Mouse (Mus musculus) C2C12 (cell line): ENCODE data around the gene Soat1. TPM values are rescaled to one million over a fixed set of nuclear protein-coding genes. Genes with fewer than 3 reads are reported as not detected.

ENCODE experiments used
- H3K27me3 ChIP-seq: one replicate; pipeline ENCODE4 v1.6.1; 2011; ENCODE audit not compliant: control insufficient read depth, insufficient read depth, insufficient read length
- H3K36me3 ChIP-seq: one replicate; pipeline ENCODE4 v1.6.1; 2011; ENCODE audit not compliant: control insufficient read depth, insufficient read depth
- H3K4me3 ChIP-seq: one replicate; pipeline ENCODE4 v1.5.1; 2011; ENCODE audit warnings: mild to moderate bottlenecking, control low read depth; ENCODE audit not compliant: poor library complexity, insufficient read depth, severe bottlenecking
- H3K79me2 ChIP-seq: one replicate; pipeline ENCODE4 v1.6.1; 2011; ENCODE audit not compliant: control insufficient read depth, insufficient read depth
- H3K79me3 ChIP-seq: one replicate; pipeline ENCODE4 v1.6.1; 2011; ENCODE audit warnings: low read depth, control low read depth
- H3ac ChIP-seq: one replicate; pipeline ENCODE3; 2011; ENCODE audit warnings: low read depth; ENCODE audit not compliant: control insufficient read depth, insufficient read length
- CEBPB ChIP-seq: IDR thresholded peaks from one replicate; pipeline ENCODE4 v1.6.1; 2011; ENCODE audit warnings: low read depth, mild to moderate bottlenecking, control low read depth, moderate library complexity
- CTCF ChIP-seq: IDR thresholded peaks from one replicate; pipeline ENCODE4 v1.5.1; 2011; ENCODE audit not compliant: control insufficient read depth, insufficient read depth, insufficient read length
- FOSL1 ChIP-seq: IDR thresholded peaks from one replicate; pipeline ENCODE4 v1.8.0; 2011; ENCODE audit warnings: mild to moderate bottlenecking, low read length; ENCODE audit not compliant: poor library complexity, insufficient read depth, severe bottlenecking
- MAX ChIP-seq: IDR thresholded peaks from one replicate; pipeline ENCODE4 v1.6.1; 2011; ENCODE audit warnings: mild to moderate bottlenecking, control low read depth
- MYOD1 ChIP-seq: IDR thresholded peaks from one replicate; pipeline ENCODE4 v1.6.1; 2011; ENCODE audit warnings: low read depth; ENCODE audit not compliant: control insufficient read depth, insufficient read length
- MYOG ChIP-seq: IDR thresholded peaks from one replicate; pipeline ENCODE4 v1.6.1; 2011; ENCODE audit not compliant: control insufficient read depth, insufficient read length; ENCODE audit errors: extremely low read depth
- USF1 ChIP-seq: IDR thresholded peaks from one replicate; pipeline ENCODE4 v1.6.1; 2011; ENCODE audit warnings: low read depth, mild to moderate bottlenecking, control low read depth, moderate library complexity
- polyA plus RNA-seq: library from polyadenylated mRNA; unstranded; fragments of >200 nt; fragmentation: generic; extraction: Trizol; gene quantifications from one replicate; pipeline ENCODE4 v1.2.1, GENCODE M21; 2012; ENCODE audit warnings: missing spikeins

Soat1 gene
- polyA plus RNA-seq, 1 experiment = 72.5 TPM

- no peaks in the 10 kb centered on the region for H3K79me3 ChIP-seq
- TF ChIP-seq FOSL1 = no peak
- TF ChIP-seq MYOD1 = no peak
- H3ac ChIP-seq = no peak overlapping the region
- H3K79me2 ChIP-seq = no peaks in the 10 kb centered on the region
- no peak overlapping the region for H3K4me3 ChIP-seq
- no peaks in the 10 kb centered on the region for H3K27me3 ChIP-seq
- H3K36me3 ChIP-seq = no peaks in the 10 kb centered on the region
Measured at GRCm38 (mm10) chr1:156487498-156487897, 13.4 kb upstream of the Soat1 start.

- Histone ChIP-seq H3K4me3 (no peak overlapping the region), H3K79me2 (no peaks in the 10 kb centered on the region), H3K79me3 (no peaks in the 10 kb centered on the region), H3K36me3 (no peaks in the 10 kb centered on the region), H3K27me3 (no peaks in the 10 kb centered on the region), H3ac (no peak overlapping the region)
- no peak for TF ChIP-seq MAX
- TF ChIP-seq CEBPB = no peak
- TF ChIP-seq CTCF = no peak
- no peak for TF ChIP-seq MYOD1
- TF ChIP-seq FOSL1 = no peak
- TF ChIP-seq MYOG = no peak
- no peak for TF ChIP-seq USF1
Measured at GRCm38 (mm10) chr1:156481826-156482225, 7.7 kb upstream of the Soat1 start.

- Histone ChIP-seq H3K79me3 (peaks cover 13% of the 10 kb centered on the region), H3K79me2 (peaks cover 26% of the 10 kb centered on the region), H3K4me3 (no peak overlapping the region), H3K27me3 (no peaks in the 10 kb centered on the region), H3K36me3 (peaks cover 9% of the 10 kb centered on the region), H3ac (no peak overlapping the region)
- TF ChIP-seq MYOD1 = no peak
Measured at GRCm38 (mm10) chr1:156476535-156476934, 2.4 kb upstream of the Soat1 start.

GRCm38 (mm10) chr1:156476016-156476415 lies 1.9 kb upstream of the Soat1 start:
- TF ChIP-seq MYOD1 = no peak

GRCm38 (mm10) chr1:156474854-156475253 lies 723 bp upstream of the Soat1 start:
- no peak overlapping the region for H3ac ChIP-seq
- H3K36me3 ChIP-seq = peaks cover 25% of the 10 kb centered on the region
- peaks cover 30% of the 10 kb centered on the region for H3K79me3 ChIP-seq
- no peak overlapping the region for H3K4me3 ChIP-seq
- no peak for TF ChIP-seq USF1
- no peak for TF ChIP-seq MAX
- no peak for TF ChIP-seq CTCF
- no peak for TF ChIP-seq CEBPB
- no peak for TF ChIP-seq MYOD1
- TF ChIP-seq FOSL1 = no peak
- no peaks in the 10 kb centered on the region for H3K27me3 ChIP-seq
- H3K79me2 ChIP-seq = peaks cover 42% of the 10 kb centered on the region

More at GRCm38 (mm10) chr1:156476016-156476415, 1.9 kb upstream of the Soat1 start:
- no peak overlapping the region for H3ac ChIP-seq
- peaks cover 14% of the 10 kb centered on the region for H3K36me3 ChIP-seq
- H3K79me3 ChIP-seq = peaks cover 18% of the 10 kb centered on the region
- peaks cover 31% of the 10 kb centered on the region for H3K79me2 ChIP-seq
- H3K27me3 ChIP-seq = no peaks in the 10 kb centered on the region
- no peak overlapping the region for H3K4me3 ChIP-seq

- H3K79me2 ChIP-seq = peaks cover 61% of the 10 kb centered on the region
- H3ac ChIP-seq = peak overlapping the region; percentile 45
- H3K4me3 ChIP-seq = peak overlapping the region; percentile 76
- TF ChIP-seq USF1 (peak; percentile 70), MYOG (no peak)
- no peaks in the 10 kb centered on the region for H3K27me3 ChIP-seq
- H3K79me3 ChIP-seq = peaks cover 46% of the 10 kb centered on the region
- H3K36me3 ChIP-seq = peaks cover 33% of the 10 kb centered on the region
Measured at GRCm38 (mm10) chr1:156473003-156473402, 1.1 kb downstream of the Soat1 start.

- H3K36me3 ChIP-seq = peaks cover 42% of the 10 kb centered on the region
- H3K27me3 ChIP-seq = no peaks in the 10 kb centered on the region
- peaks cover 70% of the 10 kb centered on the region for H3K79me2 ChIP-seq
- peaks cover 55% of the 10 kb centered on the region for H3K79me3 ChIP-seq
- no peak overlapping the region for H3ac ChIP-seq
- H3K4me3 ChIP-seq = no peak overlapping the region
- TF ChIP-seq CTCF (no peak), MYOG (no peak), CEBPB (no peak), FOSL1 (no peak)
Measured at GRCm38 (mm10) chr1:156471955-156472354, 2.2 kb downstream of the Soat1 start.
